Mouse (Mus musculus): Measurements from ENCODE around the gene Sobp. TPM values are rescaled to one million over a fixed set of nuclear protein-coding genes. Genes with fewer than 3 reads are reported as not detected.

Gene Sobp
- not detected for total RNA-seq (2023)

DNA sequence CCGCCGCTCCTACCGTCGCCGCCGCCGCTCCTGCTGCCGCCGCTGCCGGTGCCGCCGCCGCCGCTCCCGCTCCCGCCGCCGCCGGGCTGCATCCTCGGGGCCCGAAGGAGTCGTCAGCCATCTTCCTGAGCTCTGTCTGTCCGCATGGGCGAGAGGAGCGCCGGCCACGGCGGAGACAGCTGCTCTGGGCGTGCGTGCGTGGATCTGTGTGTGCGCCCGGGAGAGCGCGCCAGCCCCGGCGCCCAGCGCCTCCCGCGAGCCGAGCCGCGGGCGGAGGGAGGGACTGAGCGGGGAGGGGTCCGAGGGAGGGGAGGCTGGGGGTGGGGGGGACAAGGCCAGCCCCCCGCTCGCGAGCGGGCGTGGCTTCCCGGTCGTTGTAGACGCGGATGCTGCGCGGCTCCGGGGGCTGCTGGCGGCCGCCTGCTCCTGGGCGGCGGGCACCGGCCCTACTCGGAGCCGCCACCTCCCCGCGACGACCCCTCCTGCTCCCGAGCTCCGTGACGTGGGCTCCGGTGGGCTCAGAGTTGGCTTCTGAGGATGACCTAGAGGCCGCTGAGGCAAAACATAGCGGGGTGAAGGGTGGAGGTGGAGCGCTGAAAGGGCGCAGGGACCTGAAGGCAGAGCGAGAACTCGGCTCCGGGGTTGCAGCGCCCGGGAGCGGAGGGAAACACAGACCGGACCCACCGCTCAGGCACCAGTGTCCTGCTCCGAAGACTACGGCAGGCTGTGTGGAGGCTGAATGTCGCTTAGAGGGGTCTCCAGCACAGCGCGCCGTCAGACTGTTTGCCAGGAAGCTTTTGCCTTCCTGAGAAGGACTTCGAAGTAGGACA, at the start of gene Sobp, which contains the start of gene 9030612E09Rik:
TSS of gene Sobp (minus strand) at position 205 of the 830 bp plus-strand sequence.
TSS of gene 9030612E09Rik (plus strand) at position 379 of the 830 bp plus-strand sequence.

DNA sequence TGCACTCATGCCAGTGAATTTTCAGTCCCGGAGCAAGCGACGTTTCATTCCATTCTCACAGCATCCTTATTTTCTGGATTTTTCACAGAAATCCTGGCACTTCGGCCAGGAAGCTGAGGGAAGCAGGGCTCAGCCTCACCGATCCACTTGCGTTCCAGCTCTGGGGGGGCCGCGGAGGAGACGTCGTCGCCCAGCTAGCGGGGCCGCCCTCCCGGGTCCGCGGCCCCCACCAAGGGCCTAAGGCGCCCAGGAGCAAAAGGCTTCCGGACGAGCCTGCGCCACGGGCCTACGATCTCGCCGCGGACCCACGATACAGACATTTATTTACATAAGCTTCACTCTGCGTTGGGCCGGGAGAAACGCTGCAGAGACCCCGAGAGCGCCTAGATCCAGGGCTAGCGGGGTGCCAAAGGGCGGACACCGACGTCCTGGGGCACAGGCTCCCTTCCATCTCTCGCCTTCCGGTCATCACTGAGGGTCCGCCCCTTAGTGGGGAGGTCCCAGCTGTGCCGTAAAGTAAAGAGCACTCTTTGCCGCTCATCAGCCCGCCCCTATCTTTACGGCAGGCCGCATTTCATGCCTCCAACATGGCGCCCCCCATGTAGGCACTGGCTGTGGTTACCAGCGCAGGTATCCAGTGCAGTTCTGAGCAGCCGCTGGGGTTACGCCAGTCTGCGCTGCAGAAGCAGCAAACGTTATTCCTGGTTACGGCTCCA, 46.7 kb upstream of the Sobp start, which contains the start of gene Pdss2:
TSS of gene Pdss2 (plus strand) at position 577 of the 716 bp plus-strand sequence.

Other genes starting within 250 kb of the Sobp start
- not detected for gene 9030612E09Rik, start 174 bp upstream of the Sobp start, total RNA-seq (2023)
- 17.3 TPM for gene Pdss2, start 47.0 kb upstream of the Sobp start, total RNA-seq (2023)